Mouse (Mus musculus): ENCODE results near the gene Uhrf2.

DNA sequence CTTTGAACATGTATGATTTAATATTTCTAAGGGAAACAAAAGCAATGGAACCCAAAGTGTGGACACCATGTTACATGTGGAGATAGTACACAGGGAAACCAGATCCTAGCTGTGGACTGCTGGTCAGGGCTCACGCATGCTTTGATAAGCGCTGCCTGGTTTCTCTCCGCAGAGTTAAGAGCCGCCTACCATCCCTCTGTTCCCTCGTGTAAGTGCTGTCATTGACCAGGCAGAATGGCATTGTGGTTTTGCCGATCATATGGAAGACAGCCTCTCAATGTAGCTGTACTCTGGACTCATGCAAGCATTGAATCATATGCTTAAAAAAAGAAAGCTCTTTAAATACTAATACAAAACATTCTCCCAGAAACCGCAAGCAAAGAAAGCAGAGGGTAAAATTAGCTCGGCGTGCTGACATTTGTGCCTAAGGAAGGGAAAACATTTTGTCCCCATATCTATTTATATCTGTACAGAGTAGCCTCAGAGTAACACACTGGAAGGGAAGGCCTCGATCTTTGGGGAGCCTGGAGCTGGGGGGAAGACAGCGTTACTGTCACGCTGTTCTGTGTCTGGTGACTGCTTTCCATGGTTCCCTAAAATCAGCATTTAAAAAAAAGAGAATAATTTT is 43.7 kb upstream of the Uhrf2 start:
- TF ChIP-seq POLR2A (IDR thresholded peaks at IDR 0.05; ENCODE audit: low read depth, low read length), result no peak
- TF ChIP-seq MAFK (IDR thresholded peaks at IDR 0.05; ENCODE audit: insufficient replicate concordance, low read length), result no peak
- TF ChIP-seq GABPA (IDR thresholded peaks at IDR 0.05; ENCODE audit: insufficient replicate concordance, low read depth, low read length), result no peak
- no peak for TF ChIP-seq MAX (IDR thresholded peaks at IDR 0.05; ENCODE audit: low read length)
- TF ChIP-seq EP300 (IDR thresholded peaks at IDR 0.05; ENCODE audit: low read length), result no peak
- no peak for TF ChIP-seq ZMIZ1 (IDR thresholded peaks at IDR 0.05; ENCODE audit: low read depth, low read length)
- TF ChIP-seq ZC3H11A (IDR thresholded peaks at IDR 0.05; ENCODE audit: low read depth, low read length), result no peak
- no peak for TF ChIP-seq CTCF (conservative IDR thresholded peaks at IDR 0.05 in 1 of 2, IDR thresholded peaks at IDR 0.05 in 1 of 2; ENCODE audit: low read depth in 2 of 2, low read length in 2 of 2)
- no peak for TF ChIP-seq ZNF384 (IDR thresholded peaks at IDR 0.05; ENCODE audit: low read depth, low read length)
- no peak for TF ChIP-seq E2F4 (IDR thresholded peaks at IDR 0.05; ENCODE audit: insufficient replicate concordance, low read depth, low read length)
- no peak for TF ChIP-seq USF1 (IDR thresholded peaks at IDR 0.05; ENCODE audit: low read depth, low read length)
- no peak for TF ChIP-seq RCOR1 (conservative IDR thresholded peaks at IDR 0.05; ENCODE audit: low read depth, low read length)
- no peak for TF ChIP-seq MAZ (IDR thresholded peaks at IDR 0.05; ENCODE audit: low read depth, low read length)
